Mouse (Mus musculus): Measurements from ENCODE around the gene Fam171a2.

GRCm38 (mm10) chr11:102443740-102444139 lies 3.7 kb downstream of the Fam171a2 start:
- TF ChIP-seq CTCF (IDR thresholded peaks at IDR 0.05) (no peak), EP300 (IDR thresholded peaks at IDR 0.05) (no peak)

Data from lung, postnatal 0 days (tissue).